Mouse (Mus musculus): ENCODE results near the gene Cybc1. TPM values are rescaled to one million over a fixed set of nuclear protein-coding genes. Genes with fewer than 3 reads are reported as not detected.

Cybc1 gene
- polyA plus RNA-seq, 1 experiment from 2014 or later, result 38.4 TPM

Other genes with a start within 250 kb of the Cybc1 start
- 173 and 176 TPM in 2 replicates for gene Csnk1d, start 238.0 kb downstream of the Cybc1 start, polyA plus RNA-seq (2015; fragmentation: Nextera tagmentation; extraction: Ambion mirVana)
- not detected in 2 replicates for gene Cd7, start 189.9 kb downstream of the Cybc1 start, polyA plus RNA-seq (2015; fragmentation: Nextera tagmentation; extraction: Ambion mirVana)
- not detected in 2 replicates for gene Sectm1b, start 165.8 kb downstream of the Cybc1 start, polyA plus RNA-seq (2015; fragmentation: Nextera tagmentation; extraction: Ambion mirVana)
- not detected in 2 replicates for gene Sectm1a, start 148.1 kb downstream of the Cybc1 start, polyA plus RNA-seq (2015; fragmentation: Nextera tagmentation; extraction: Ambion mirVana)
- not detected in 2 replicates for gene Tex19.2, start 110.6 kb downstream of the Cybc1 start, polyA plus RNA-seq (2015; fragmentation: Nextera tagmentation; extraction: Ambion mirVana)
- gene Tex19.1, start 83.2 kb downstream of the Cybc1 start, polyA plus RNA-seq (2015; fragmentation: Nextera tagmentation; extraction: Ambion mirVana), result not detected in 2 replicates
- gene Uts2r, start 69.1 kb downstream of the Cybc1 start, polyA plus RNA-seq (2015; fragmentation: Nextera tagmentation; extraction: Ambion mirVana), result 0.76 and 1.0 TPM in 2 replicates
- 33.7 and 34.6 TPM in 2 replicates for gene Hexdc, start 24.9 kb downstream of the Cybc1 start, polyA plus RNA-seq (2015; fragmentation: Nextera tagmentation; extraction: Ambion mirVana)
- gene Ogfod3, start 24.6 kb downstream of the Cybc1 start, polyA plus RNA-seq (2015; fragmentation: Nextera tagmentation; extraction: Ambion mirVana), result 22.4 and 26.6 TPM in 2 replicates
- gene Narf, start 7.9 kb upstream of the Cybc1 start, polyA plus RNA-seq (2015; fragmentation: Nextera tagmentation; extraction: Ambion mirVana), result 101 and 106 TPM in 2 replicates
- gene Foxk2, start 30.7 kb upstream of the Cybc1 start, polyA plus RNA-seq (2015; fragmentation: Nextera tagmentation; extraction: Ambion mirVana), result 14.3 and 17.1 TPM in 2 replicates
- gene Wdr45b, start 125.1 kb upstream of the Cybc1 start, polyA plus RNA-seq (2015; fragmentation: Nextera tagmentation; extraction: Ambion mirVana), result 82.3 and 89.7 TPM in 2 replicates
- gene Rab40b, start 158.9 kb upstream of the Cybc1 start, polyA plus RNA-seq (2015; fragmentation: Nextera tagmentation; extraction: Ambion mirVana), result 11.4 and 11.9 TPM in 2 replicates
- 10.0 and 10.1 TPM in 2 replicates for gene Fn3krp, start 192.1 kb upstream of the Cybc1 start, polyA plus RNA-seq (2015; fragmentation: Nextera tagmentation; extraction: Ambion mirVana)
- 4.4 and 5.0 TPM in 2 replicates for gene Fn3k, start 205.6 kb upstream of the Cybc1 start, polyA plus RNA-seq (2015; fragmentation: Nextera tagmentation; extraction: Ambion mirVana)
- gene Tbcd, start 222.6 kb upstream of the Cybc1 start, polyA plus RNA-seq (2015; fragmentation: Nextera tagmentation; extraction: Ambion mirVana), result 61.8 and 64.8 TPM in 2 replicates